Mouse (Mus musculus) liver, adult 10 weeks (tissue): ENCODE results near the gene Xpr1. TPM values are rescaled to one million over a fixed set of nuclear protein-coding genes. Genes with fewer than 3 reads are reported as not detected.

Source experiments
- polyA plus RNA-seq: library from polyadenylated mRNA; stranded (reverse); fragments of 350-450 nt; fragmentation: Illumina TruSeq; extraction: RNeasy Lipid Tissue Mini Kit (QIAGEN cat#74804); gene quantifications from one replicate; pipeline ENCODE4 v1.2.3, GENCODE M21; 2014; ENCODE audit warnings: low read depth, low replicate concordance

Gene Xpr1
- polyA plus RNA-seq = 23.0 TPM

DNA sequence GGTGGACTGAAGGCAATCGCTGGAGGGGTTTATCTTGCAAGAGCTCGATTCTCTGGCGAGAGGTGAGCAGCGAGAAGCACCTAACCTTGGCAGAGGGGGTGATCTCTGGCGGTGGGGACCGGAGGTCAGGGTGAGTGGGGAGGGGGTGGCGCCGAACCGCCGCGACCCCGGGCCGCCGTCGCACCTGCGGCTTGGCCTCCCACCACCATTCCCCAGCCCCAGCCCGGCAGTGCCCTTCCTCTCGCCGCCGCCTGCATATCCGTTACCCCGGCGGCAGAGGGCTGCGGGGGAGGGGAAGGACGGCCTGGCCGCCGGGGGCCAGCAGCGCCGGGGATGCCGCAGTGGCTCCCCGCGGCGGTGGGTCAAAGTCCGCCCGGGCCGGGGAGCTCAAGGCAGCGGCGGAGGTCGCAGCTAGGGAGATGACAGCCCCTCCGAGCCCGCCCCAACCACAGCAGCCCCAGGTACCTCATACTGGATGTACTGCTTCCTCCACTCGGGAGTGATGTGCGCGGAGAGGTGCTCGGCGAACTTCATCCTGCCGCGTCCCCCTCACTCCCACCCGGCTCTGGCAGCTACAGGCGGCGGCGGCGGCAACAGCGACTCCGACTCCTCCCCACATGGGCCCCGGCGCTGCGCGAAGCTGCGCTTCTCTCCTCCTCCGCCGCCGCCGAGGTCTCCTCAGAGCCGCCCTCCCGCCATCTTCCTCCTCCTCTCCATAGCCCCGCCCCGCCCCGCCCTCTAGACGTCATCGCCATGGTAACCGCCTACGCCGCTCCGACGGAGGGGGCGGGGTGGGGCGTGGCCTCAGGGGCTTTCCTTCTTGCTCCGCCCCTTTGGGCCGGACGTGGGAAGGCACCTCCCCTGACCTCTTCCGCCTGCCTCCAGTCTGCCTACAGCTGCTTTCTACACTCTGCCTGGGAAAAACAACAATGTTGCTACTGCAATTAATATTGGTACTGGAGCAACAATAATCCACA, at the start of gene Xpr1:
Gene Xpr1 (minus strand): TSS at position 715 of the 977 bp plus-strand sequence.

DNA sequence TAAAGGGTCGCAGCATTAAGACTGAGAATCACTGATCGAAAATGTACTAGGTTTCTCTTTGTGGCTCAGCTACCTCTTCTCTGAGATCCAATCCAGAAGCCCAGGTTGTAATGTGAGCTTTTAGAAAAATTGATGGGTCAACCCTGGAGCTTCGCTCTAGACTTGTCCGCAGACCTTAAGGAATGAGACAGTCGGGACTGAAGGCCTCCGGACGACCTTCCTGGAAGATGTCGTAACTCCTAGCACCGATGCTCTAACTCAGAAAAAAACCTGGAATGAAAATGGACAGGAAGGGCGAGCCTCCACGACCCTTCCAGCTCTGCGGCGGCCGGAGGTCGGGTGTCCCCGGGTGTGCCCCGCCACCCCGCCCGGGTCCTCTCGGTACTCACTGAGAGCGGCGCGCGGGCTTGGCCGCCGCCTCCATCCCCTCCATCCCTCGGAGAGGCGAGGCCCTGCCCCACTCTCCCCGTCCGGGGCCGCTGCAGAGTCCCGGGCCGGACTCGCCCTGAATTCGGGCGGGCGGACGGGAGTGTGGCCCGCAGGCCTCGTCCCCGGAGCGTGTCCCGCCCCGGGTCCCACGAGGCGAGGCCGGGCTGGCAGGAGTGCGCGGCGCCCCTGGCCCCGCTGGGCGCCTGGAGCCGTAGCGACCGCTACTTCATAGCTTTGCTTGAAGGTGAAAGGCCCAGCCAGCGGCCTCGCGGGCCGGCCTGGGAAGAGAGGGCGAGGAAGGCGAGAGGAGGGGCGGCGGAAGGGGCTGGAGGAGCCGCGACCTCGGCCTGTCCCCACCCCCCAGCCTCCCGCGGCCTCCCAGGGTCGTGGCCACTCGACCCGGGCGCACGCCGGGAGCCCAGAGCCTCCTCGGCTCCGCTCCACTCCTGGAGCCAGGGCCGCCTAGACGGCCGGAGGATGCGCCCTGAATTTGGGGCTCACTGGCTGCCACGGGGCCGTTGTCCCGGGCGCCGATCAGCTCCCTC, 173.1 kb downstream of the Xpr1 start, which contains the start of gene BC034090:
Gene BC034090 (minus strand): TSS at position 648 of the 974 bp plus-strand sequence.

Other genes with a start within 250 kb of the Xpr1 start
- not detected for gene BC034090, start 173.0 kb downstream of the Xpr1 start, polyA plus RNA-seq
- gene Acbd6, start 140.7 kb upstream of the Xpr1 start, polyA plus RNA-seq = 18.5 TPM